Mouse (Mus musculus) megakaryocyte, embryonic 14.5 days (primary cell): ENCODE results near the gene Ltb4r1.

ENCODE experiments used
- FLI1 ChIP-seq: IDR thresholded peaks from 2 replicates; pipeline ENCODE4 v1.6.1; 2012; ENCODE audit warnings: low read length, inconsistent platforms, mixed read lengths
- GATA1 ChIP-seq: IDR thresholded peaks from 3 replicates; pipeline ENCODE4 v1.6.1; 2012; ENCODE audit warnings: mixed read lengths, low read length, inconsistent platforms, borderline replicate concordance

- TF ChIP-seq GATA1 (no peak), FLI1 (no peak)
These were observed 31.9 kb upstream of the Ltb4r1 start for GRCm38 (mm10) chr14:55733889-55734288.
